Mouse (Mus musculus) erythroblast, embryonic 14.5 days (primary cell): Measurements from ENCODE around the gene Ttc7.

Experiments
- GATA1 ChIP-seq: IDR thresholded peaks from 2 replicates; pipeline ENCODE4 v1.6.1; 2012; ENCODE audit warnings: low read length, inconsistent platforms, mixed read lengths
- TAL1 ChIP-seq: IDR thresholded peaks from 3 replicates; pipeline ENCODE4 v1.6.1; 2012; ENCODE audit warnings: low read length, inconsistent platforms, mixed read lengths

- TF ChIP-seq TAL1: no peak
- TF ChIP-seq GATA1: no peak
Measured at GRCm38 (mm10) chr17:87304151-87304894, 21.6 kb downstream of the Ttc7 start.
